Mouse (Mus musculus) intestine, embryonic 14.5 days (tissue): ENCODE data around the gene Sco1. TPM values are rescaled to one million over a fixed set of nuclear protein-coding genes. Genes with fewer than 3 reads are reported as not detected.

Experiments used
- ATAC-seq: fragments of 200-750 bp; cut with Nextera tagmentation; replicated peaks from 2 replicates; pipeline ENCODE4 v1.8.0; 2017; ENCODE audit warnings: low read depth, moderate number of reproducible peaks, moderate TSS enrichment, moderate library complexity; ENCODE audit not compliant: low FRiP score, low TSS enrichment
- DNase-seq: peaks from one replicate; pipeline ENCODE4 v3.0.0-alpha.2; 2018; ENCODE audit warnings: low spot score
- H3K27ac ChIP-seq: fragments of 300-500 bp; sonication (generic); 2 replicates; pipeline ENCODE4 v1.5.1; 2014; ENCODE audit warnings: low read depth, mild to moderate bottlenecking, control low read depth
- H3K27me3 ChIP-seq: fragments of 300-500 bp; sonication (generic); replicated peaks from 2 replicates; pipeline ENCODE4 v1.6.1; 2014; ENCODE audit warnings: low read length, control low read depth; ENCODE audit not compliant: control insufficient read depth, insufficient read depth
- H3K36me3 ChIP-seq: fragments of 300-500 bp; sonication (generic); 2 replicates; pipeline ENCODE4 v1.6.1; 2014; ENCODE audit warnings: low read length, control low read depth; ENCODE audit not compliant: control insufficient read depth, insufficient read depth
- H3K4me1 ChIP-seq: fragments of 300-500 bp; sonication (generic); replicated peaks from 2 replicates; pipeline ENCODE4 v1.6.1; 2014; ENCODE audit warnings: low read length, control low read depth, mixed read lengths; ENCODE audit not compliant: control insufficient read depth, insufficient read depth
- H3K4me2 ChIP-seq: fragments of 300-500 bp; sonication (generic); 2 replicates; pipeline ENCODE4 v1.6.1; 2014; ENCODE audit warnings: low read length
- H3K4me3 ChIP-seq: fragments of 300-500 bp; sonication (generic); 2 replicates; pipeline ENCODE4 v1.5.1; 2014; ENCODE audit warnings: low read depth, low read length, control low read depth, mixed read lengths
- H3K9ac ChIP-seq: fragments of 300-500 bp; sonication (generic); 2 replicates; pipeline ENCODE4 v1.6.1; 2014; ENCODE audit warnings: mild to moderate bottlenecking, low read length
- H3K9me3 ChIP-seq: fragments of 300-500 bp; sonication (generic); 2 replicates; pipeline ENCODE4 v1.6.1; 2016; ENCODE audit warnings: low read length, control low read depth; ENCODE audit not compliant: control insufficient read depth
- WGBS: fragments of 180-500 bp; shearing (Covaris S2); extraction: QIAGEN DNeasy Blood & Tissue Kit; methylation state at CpG from one replicate; pipeline ENCODE4 v1.1.7; 2014; 5-methylcytosine and 5-hydroxymethylcytosine counted together
- polyA plus RNA-seq: library from polyadenylated mRNA; unstranded; fragments of >200 nt; fragmentation: Nextera tagmentation; extraction: Ambion mirVana; gene quantifications from 2 replicates; pipeline ENCODE4 v1.2.1, GENCODE M21; 2014

Gene Sco1
- polyA plus RNA-seq: 18.1 and 20.4 TPM in 2 replicates

DNA sequence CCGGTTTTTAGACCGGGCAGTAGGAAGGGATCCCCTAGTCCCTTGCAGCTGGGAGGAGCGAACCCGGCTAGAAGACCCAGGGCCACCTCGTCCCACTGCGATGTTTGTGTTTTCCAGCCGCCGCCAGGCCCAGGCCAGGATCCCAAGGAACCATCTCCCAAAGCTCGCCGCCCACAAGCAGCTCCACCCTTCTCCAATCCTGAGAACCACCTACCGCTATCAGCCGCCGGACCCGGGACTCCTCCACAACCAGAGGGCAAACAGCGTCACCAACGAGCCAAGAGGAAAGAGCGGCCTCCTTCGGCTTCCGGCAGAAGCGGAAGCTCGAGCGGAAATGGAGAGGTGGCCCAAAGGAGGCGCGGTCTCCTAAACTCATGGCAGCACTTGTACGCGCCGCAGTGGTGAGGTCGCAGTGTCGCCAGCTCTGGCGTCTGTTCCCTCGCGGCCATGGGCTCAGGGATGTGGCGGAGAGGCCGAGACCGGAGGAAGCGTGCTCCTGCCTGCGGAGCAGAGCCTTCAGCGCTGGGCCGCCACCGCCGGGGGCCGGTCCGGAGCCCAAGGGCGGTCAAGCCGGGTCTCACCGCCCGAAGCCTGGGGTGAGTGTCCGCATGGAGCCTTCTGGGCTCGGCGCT is at the start of gene Sco1, which contains the start of gene Adprm:
Gene Sco1 (plus strand): TSS at position 350 of the 632 bp plus-strand sequence.
Gene Adprm (minus strand): TSS at position 274 of the 632 bp plus-strand sequence.
- peak; percentile 88 for DNase-seq
- Histone ChIP-seq H3K27me3 (no peaks in the 10 kb centered on the region), H3K9me3 (no peaks in the 10 kb centered on the region), H3K27ac (peak within 1 kb of the TSS; percentile 67), H3K9ac (peak within 1 kb of the TSS; percentile 74), H3K4me2 (peak within 1 kb of the TSS; percentile 77), H3K4me1 (peaks cover 13% of the 10 kb centered on the region), H3K4me3 (peak within 1 kb of the TSS; percentile 90), H3K36me3 (peaks cover 28% of the 10 kb centered on the region)
- WGBS: under 1% methylated on average over 50 of the region's 50 CpGs
- peak; percentile 94 for ATAC-seq

DNA sequence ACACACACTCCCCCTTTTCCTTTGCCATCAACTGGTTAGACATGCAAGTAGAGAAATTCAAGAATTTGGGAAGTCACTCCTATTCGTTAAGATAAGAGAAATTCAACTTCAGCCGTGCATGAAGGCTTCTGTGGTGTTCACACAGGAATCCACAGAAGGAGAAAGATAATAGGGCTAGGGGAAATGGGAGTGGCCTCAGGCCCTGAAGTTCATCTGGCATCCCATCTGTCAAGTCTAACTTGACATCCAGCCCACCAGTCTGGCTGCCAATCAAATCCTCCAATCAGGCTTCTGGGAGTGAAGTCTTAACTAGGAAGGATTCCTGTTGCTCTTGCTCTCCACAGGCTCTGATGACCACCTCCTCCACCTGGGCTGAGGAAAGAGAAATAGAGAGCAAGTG is 49.6 kb upstream of the Sco1 start:
- H3K27ac ChIP-seq: no peak overlapping the region
- WGBS: 61% methylated on average over 2 of the region's 2 CpGs
- H3K9me3 ChIP-seq: no peaks in the 10 kb centered on the region
- H3K4me1 ChIP-seq: no peaks in the 10 kb centered on the region; the same call in 1 of the 2 replicates
- no peak overlapping the region for H3K4me2 ChIP-seq
- no peaks in the 10 kb centered on the region for H3K36me3 ChIP-seq
- H3K9ac ChIP-seq: no peak overlapping the region
- no peaks in the 10 kb centered on the region for H3K27me3 ChIP-seq
- no peak for ATAC-seq
- no peak overlapping the region for H3K4me3 ChIP-seq
- no peak for DNase-seq

- ATAC-seq (no peak), DNase-seq (no peak)
- Histone ChIP-seq H3K27ac (no peak overlapping the region), H3K27me3 (no peaks in the 10 kb centered on the region), H3K4me3 (no peak overlapping the region), H3K9me3 (no peaks in the 10 kb centered on the region), H3K4me1 (peaks cover 9% of the 10 kb centered on the region), H3K36me3 (no peaks in the 10 kb centered on the region), H3K4me2 (no peak overlapping the region), H3K9ac (no peak overlapping the region)
- 78% methylated on average over 8 of the region's 8 CpGs for WGBS
Measured at GRCm38 (mm10) chr11:67007961-67008360, 44.5 kb upstream of the Sco1 start.

GRCm38 (mm10) chr11:67008528-67008927 is 43.9 kb upstream of the Sco1 start:
- 91% methylated on average over 4 of the region's 4 CpGs for WGBS
- H3K4me3 ChIP-seq: no peak overlapping the region
- no peak overlapping the region for H3K4me2 ChIP-seq
- H3K27me3 ChIP-seq: no peaks in the 10 kb centered on the region
- no peak overlapping the region; the same call in 1 of the 2 replicates for H3K27ac ChIP-seq
- no peak for DNase-seq
- no peaks in the 10 kb centered on the region for H3K9me3 ChIP-seq
- no peak overlapping the region for H3K9ac ChIP-seq
- H3K36me3 ChIP-seq: no peaks in the 10 kb centered on the region
- peaks cover 9% of the 10 kb centered on the region for H3K4me1 ChIP-seq
- ATAC-seq: no peak

- peaks cover 9% of the 10 kb centered on the region for H3K4me1 ChIP-seq
- no peaks in the 10 kb centered on the region for H3K27me3 ChIP-seq
- no peak overlapping the region for H3K9ac ChIP-seq
- no peaks in the 10 kb centered on the region for H3K9me3 ChIP-seq
- H3K4me3 ChIP-seq: no peak overlapping the region
- WGBS: 5% methylated on average over 8 of the region's 8 CpGs
- DNase-seq (no peak), ATAC-seq (no peak)
- no peaks in the 10 kb centered on the region for H3K36me3 ChIP-seq
- peak overlapping the region; percentile 29 for H3K4me2 ChIP-seq
- peak overlapping the region; percentile 67 for H3K27ac ChIP-seq
Measured at GRCm38 (mm10) chr11:67010430-67010829, 42.0 kb upstream of the Sco1 start.

DNA sequence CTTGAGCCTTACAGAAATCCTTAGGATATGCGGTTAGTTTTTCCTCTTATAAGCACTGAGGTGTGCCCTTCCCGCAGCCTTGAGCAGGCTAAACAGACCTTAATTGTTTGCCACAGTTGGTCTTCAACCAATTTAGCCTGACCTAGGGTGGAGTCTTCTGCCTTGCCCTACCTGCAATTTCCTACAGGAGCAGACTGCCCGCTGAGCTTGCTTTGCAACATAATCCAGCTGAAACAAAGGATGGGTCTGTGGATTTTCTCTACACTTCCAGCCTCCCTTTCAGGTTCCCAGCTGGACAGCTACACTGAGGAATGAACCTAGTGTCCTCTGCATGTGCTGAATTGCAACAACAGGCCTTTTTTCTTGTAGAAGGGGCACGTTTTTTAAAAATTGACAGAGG is 40.8 kb upstream of the Sco1 start:
- Histone ChIP-seq H3K36me3 (no peaks in the 10 kb centered on the region), H3K9ac (no peak overlapping the region), H3K4me2 (no peak overlapping the region), H3K27me3 (no peaks in the 10 kb centered on the region), H3K4me1 (peaks cover 9% of the 10 kb centered on the region), H3K4me3 (no peak overlapping the region), H3K27ac (no peak overlapping the region), H3K9me3 (no peaks in the 10 kb centered on the region)
- DNase-seq (no peak), ATAC-seq (no peak)
- WGBS: 53% methylated on average over 4 of the region's 4 CpGs

- no peaks in the 10 kb centered on the region for H3K36me3 ChIP-seq
- H3K9ac ChIP-seq: no peak overlapping the region
- no peaks in the 10 kb centered on the region for H3K9me3 ChIP-seq
- no peak overlapping the region for H3K4me3 ChIP-seq
- no peaks in the 10 kb centered on the region for H3K27me3 ChIP-seq
- H3K4me2 ChIP-seq: peak overlapping the region; percentile 37
- ATAC-seq (peak; percentile 79), DNase-seq (peak; percentile 63)
- peaks cover 21% of the 10 kb centered on the region; the same call in 1 of the 2 replicates for H3K4me1 ChIP-seq
- 7% methylated on average over 12 of the region's 12 CpGs for WGBS
- H3K27ac ChIP-seq: peak overlapping the region; percentile 59; the same call in 1 of the 2 replicates
Measured at GRCm38 (mm10) chr11:67017801-67018591, 34.5 kb upstream of the Sco1 start.

GRCm38 (mm10) chr11:67019711-67020475 is 32.6 kb upstream of the Sco1 start:
- Histone ChIP-seq H3K27me3 (no peaks in the 10 kb centered on the region), H3K4me2 (no peak overlapping the region), H3K36me3 (no peaks in the 10 kb centered on the region), H3K4me3 (no peak overlapping the region), H3K9me3 (no peaks in the 10 kb centered on the region), H3K27ac (no peak overlapping the region), H3K4me1 (peaks cover 21% of the 10 kb centered on the region; the same call in 1 of the 2 replicates), H3K9ac (no peak overlapping the region)
- DNase-seq (no peak), ATAC-seq (no peak)
- 64% methylated on average over 7 of the region's 7 CpGs for WGBS
